Mouse (Mus musculus): ENCODE results near the gene Ggps1.

Gene Ggps1

DNA sequence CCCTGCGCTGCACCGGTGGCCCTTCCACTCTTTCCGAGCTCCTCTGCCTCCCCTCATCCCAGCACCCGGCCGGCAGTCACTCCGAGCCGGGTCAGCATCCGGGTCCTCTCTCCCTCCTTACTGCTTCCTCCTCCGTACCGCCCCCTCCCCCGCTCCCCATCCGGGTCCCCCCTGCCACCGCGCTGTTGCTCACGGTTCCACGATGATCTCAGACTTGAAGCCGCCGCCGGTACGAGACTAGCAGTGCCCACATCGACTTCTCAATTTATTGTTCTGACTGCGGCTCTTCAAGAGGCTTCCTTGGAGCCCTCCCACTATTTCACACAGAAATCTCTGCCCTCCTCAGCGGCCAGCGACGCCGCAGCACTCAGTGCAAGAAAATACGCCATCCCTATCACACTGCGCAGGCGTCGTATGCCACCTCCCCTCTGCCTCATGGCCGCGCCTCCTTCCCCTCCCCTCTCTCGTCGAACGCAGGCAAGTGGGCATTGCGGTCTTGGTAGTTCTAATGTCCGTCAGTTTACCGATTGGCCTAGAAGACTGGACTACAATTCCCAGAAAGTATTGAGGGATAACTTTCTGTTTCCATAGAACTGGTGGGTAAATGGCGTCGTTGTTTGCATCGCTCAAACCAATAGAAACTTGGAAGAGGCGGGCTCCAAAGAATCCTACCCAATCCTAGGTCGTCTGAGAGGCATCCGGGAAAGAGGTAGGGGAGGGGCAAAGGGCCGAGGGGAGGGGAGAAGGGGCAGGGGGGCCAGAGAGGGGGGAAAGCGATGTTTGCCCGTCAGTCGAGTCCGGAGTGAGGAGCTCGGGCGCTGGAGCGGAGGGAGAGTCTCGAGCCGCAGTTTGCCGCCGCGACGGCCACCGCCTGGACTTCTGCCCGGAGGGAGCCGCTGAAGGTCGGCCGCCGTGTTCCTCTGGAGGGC is at the start of gene Ggps1, which contains the start of gene Arid4b:
Gene Ggps1 (minus strand): TSS at position 476 of the 929 bp plus-strand sequence.
Gene Arid4b (plus strand): TSS at position 220 of the 929 bp plus-strand sequence.
- peak; percentile 97 for DNase-seq (ENCODE audit: low read depth)

DNA sequence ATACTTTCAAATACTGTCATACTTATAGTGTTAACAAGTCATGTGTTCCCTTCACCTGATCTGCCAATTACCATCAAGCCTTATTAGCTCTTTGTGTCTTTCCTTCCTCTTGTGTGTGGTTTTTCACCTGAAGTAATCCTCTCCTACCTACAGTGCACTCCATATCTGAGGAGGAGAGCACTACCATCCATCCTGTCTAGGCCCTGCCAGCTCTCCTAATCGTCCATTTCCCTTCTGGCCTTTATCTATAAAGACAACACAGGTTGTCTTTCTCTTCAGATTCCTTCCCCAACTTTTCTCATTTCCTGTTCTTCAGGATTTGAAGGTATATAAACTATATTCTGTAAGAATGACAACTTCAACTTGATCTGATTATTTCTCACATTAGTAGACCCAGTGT is 47.9 kb upstream of the Ggps1 start:
- no peak for DNase-seq (ENCODE audit: low read depth)

DNA sequence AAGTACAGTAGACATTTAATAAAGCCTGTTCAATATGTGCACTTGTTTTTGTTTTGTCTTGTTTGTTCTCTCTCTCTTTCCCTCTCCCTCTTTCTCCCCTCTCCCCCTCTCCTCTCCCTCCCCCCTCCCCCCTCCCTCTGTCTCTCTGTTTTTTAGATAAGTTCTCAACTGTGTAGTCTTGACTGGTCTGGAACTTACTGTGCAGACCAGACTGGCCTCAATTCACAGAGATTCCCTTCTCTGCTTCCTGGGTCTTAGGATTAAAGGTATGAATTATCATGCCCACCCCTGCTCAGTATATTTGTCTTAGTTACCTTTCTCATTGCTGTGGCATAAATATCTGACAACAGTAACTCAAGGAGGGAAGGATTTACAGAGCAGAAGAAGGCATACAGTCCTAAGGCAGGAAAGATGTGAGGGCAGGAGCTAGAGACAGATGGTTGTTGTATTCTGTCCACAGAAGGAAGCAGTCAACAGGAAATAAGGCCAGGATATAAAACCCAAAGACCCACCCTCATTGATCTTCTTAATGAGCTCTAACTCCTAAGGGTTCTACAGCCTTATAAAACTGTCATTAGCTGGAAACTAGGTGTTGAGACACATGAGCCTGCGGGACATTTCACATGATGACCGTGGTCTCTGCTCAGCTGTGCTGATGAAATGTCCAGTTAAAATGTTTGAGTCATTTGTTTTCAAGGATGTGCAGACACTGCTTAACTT is 47.0 kb upstream of the Ggps1 start:
- no peak for DNase-seq (ENCODE audit: low read depth)

DNA sequence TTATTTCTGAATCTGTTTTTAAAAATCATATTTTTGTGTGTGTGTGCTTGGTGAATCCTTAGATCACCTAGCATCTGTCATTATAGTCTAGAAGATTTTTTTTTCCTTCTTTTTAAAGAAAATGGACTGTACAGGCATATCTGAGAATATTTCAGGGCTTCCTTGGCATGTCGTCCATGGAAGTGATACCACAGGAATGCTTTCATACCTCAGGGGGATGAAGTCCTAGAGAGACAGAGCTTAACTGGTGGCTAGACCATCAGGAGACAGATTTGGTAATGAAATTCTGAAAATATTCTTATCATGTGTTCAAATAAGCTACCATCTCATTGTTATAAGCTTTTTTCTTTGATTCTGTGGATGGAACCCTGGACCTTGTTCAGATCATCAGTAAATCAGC is 39.7 kb upstream of the Ggps1 start:
- DNase-seq (ENCODE audit: low read depth): no peak

DNA sequence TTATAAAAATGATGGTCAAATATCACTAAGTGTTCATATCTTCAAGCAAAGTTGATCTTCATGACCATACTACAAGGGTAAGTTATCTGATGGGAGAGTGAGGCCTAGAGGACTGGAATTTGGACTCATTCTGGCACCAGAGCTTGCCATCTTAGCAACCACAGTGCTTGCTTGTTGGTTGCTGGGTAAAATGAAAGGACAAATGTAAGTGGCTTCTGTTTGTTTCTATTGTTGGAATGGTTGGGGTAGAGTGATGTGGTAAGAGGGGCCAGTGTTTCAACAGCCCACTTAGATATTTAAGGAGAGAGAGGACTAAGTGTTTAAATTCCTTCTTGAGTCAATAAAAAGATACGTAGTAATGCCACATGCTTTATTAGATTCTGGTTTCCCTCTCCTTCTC is 25.4 kb upstream of the Ggps1 start:
- DNase-seq (ENCODE audit: low read depth): no peak

DNA sequence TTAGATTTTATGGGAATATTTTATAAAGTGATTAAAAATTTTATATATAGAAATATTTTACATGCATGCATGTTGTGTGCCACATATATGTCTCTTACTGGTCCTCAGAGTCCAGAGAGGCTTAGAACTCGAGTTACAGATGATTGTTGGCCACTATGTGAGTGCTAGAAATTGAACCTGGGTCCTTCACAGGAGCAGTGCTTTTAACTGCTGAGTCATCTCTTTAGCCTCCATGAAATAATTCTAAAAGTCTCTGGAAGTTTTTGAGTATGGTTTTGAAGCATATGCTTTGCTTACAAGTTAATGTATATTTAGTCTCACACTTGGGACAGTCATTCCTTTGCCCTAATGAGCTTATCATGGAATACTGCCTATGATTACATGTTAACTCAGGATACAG is 12.0 kb upstream of the Ggps1 start:
- no peak for DNase-seq (ENCODE audit: low read depth)

DNA sequence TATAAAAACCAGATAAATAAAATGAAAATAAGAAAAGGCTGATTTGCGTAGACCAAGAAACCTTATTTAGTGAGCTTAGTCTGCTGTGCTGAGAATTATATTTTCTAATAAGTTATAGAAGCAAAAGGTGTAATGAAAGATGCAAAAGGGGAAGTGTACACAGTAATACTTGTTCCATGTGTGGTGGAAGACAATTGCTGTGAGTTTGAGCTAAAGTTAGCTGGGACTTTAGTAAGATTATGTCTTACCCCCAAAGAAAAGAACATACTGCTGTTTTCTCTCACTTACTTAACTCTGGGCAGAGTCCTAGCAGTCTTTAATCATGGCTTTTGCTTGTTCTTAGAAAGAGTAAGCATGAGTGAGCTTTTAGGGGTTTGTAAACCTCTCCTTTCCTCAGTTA is 11.1 kb upstream of the Ggps1 start:
- no peak for DNase-seq (ENCODE audit: low read depth)

DNA sequence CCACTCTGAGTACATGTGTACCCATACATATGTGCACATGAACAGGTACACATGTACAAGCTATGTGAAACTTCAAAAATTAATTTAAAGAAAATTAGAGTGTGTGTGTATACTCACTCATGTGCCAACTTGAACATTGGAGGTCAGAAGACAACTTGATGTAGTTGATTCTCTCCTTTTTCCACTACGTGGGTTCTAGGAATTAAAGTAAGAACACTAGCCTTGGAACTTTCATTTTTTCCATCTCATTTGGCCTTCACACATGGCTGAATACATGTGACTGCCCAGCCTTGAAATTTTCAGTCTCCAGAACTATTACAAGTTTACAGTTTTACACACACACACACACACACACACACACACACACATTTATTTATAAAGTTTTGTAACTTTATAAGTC is 6.0 kb upstream of the Ggps1 start:
- no peak for DNase-seq (ENCODE audit: low read depth)

DNA sequence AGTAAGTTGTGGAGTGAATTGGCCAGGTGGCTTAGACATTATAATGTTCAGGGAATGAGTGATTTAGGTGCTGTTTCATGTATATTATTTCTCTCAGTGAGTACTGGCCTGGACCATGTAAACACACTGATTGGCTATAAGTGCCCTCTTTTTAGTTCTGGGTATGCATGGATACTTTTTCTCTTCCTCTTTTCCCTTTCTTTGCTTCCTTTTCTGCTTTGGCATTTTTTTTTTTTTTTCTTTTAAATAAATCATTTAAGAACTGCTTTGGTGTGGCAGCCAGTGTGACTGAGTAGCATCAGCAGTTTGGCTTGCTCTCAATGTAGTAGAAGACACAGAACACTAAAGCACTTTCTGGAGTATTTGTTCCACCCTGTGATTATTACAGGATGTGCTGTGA is 4.7 kb upstream of the Ggps1 start:
- DNase-seq (ENCODE audit: low read depth): no peak

DNA sequence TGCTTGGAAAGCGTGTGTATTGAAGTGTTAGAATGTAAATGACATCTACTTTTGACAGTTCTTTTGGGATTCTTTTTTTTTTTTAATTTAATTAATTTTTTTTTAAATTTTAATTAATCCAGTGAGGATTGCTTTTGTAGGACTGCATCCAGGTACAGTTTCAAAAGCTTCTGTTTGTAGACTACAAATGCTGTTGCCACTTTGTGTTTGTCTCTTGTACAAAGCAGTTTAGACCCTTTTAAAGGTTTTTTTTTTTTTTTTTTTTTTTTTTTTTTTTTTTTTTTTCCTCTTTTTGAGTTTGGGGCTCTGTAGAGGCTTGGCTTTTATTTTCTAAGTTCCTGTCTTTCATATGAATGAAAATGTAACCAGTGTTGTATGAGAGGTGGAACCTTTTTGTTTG is 2.4 kb upstream of the Ggps1 start:
- no peak for DNase-seq (ENCODE audit: low read depth)

DNA sequence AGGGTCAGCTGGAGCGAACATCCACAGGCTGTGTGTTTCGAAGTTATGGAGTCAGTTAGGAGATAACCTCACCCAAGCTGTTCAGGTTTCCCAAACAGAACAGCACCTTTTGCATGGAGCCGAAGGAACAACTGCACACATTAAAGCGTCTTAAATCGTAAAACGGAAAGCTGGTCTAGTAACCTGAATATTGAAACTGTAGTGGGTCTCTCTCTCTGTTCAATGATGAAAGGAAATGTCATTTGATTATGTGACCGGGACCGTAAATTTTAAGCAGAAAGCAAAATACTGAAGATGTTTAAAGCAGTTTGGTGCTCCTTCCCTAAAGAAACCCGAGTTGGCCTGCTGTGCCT is 1.7 kb upstream of the Ggps1 start:
- no peak for DNase-seq (ENCODE audit: low read depth)

DNA sequence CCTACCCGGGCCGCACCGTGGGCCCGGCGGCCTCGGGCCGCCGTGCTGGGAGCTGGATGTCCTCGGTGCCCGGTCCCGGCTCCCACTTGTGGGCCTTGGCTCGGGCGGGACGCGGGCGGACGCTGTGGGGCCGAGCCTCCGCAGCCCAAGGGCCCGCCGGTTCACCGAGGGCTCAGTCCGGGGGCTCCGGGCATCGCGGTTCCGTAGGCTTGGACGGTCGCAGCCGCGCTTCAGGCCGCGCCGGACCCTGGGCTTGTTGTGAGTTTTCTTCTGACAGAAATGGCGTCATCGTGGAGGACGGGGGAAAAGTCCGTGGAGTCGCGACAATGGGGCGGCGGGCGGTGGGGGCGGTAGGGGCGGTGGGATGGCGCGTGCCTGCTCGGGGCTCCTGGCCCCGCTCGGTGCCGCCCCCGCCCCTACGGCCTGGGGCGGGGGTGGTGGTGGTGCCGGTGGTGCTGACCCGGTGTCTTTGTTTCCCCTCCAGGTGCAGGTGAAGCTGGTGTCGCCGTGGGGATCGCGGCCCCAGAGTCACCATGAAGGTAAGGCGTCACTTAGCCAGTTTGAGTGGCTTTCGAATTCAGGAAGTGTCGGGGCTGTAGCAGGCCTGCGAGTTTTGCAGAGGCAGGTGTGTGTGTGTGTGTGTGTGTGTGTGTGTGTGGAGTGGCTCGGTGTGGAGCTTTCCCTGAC is 1.2 kb upstream of the Ggps1 start:
- no peak for DNase-seq (ENCODE audit: low read depth)

DNA sequence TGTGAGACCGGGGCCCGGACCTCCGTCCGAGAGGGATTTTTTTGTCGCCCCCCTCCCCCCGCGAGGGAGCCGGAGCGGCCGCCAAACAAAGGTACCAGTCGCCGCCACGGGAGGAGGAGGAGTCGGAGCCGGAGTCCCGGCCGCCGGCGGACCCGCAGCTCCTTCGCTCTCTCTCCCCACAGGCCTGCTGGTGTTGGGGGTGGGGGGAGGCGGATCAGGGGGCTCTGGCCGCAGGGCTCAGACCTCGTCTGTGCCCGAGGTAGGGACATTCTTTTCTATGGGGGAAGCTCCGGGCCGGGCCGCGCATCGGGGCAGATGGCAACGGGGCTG is 619 bp upstream of the Ggps1 start:
- no peak for DNase-seq (ENCODE audit: low read depth)

DNA sequence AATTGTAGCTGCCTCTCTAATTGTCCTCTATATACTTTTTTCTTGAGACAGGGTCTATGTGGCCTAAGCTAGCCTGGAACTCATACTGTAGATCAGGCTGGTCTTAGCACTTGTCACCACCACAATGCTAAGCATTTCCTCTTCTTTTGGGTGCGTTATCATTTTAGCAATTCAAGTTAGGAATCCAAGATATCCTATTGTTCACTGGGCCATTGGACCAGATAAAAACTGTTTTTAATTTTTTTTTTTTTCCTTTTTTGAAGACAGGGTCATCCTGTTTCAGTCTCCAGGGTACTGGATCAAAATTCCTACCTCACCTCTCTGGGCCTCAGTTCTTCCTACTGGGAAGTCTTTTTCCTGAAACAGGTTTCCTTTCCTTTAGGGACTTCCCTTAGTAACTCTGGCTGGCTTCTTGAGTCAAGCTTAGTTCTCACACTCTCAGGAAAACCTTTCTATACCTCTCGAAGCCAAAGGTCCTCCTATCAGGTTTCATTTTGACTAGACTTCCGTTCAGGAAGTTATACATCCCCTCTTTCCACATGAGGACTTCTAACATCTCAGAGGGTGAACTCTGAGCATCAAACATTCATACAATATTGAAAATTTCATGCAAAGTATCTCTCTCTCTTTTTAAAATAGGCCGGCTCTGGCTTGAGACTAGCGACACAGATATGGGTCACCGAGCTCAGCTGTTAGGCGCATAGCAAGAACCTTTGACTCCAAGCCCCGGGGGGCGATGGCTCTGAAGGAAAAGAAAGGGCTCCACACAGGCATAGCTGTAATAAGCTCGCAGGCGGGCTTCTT is 877 bp downstream of the Ggps1 start:
- DNase-seq (ENCODE audit: low read depth): no peak

DNA sequence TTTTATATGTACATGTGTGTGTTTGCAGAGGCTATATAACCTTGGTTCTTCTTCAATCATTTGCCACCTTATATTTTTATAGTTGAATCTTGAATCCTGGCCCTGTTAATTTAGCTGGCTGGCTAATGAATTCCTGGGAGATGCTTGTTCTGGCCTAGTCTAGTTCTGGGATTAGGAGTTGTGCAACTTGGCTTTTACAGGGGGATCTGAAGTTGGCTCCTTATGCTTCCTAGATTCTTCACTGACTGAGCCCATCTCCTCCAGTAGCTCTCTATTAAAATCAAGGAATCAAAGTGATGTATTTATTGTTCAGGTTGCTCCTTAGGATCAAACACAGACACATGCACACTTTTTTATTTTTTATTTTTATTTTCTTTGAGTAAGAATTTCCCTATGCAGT is 3.7 kb downstream of the Ggps1 start:
- no peak for DNase-seq (ENCODE audit: low read depth)

DNA sequence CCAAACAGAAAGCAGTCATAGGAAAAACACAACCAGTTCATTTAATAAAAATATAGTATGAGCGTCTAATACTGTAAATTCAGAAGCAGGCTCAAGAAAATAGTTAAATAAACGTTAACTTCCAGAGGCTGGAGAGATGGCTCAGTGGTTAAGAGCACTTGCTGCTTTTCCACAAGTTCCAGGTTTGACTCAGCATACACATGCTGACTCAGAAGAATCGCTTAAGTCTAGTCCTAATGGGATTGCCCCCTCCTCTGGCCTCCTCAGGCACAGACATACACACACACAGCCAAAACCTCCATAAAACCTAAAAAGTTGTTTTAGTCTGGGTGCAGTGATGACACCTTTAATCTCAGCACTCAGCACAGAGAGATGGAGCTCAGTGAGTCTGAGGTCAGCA is 6.5 kb downstream of the Ggps1 start:
- no peak for DNase-seq (ENCODE audit: low read depth)

DNA sequence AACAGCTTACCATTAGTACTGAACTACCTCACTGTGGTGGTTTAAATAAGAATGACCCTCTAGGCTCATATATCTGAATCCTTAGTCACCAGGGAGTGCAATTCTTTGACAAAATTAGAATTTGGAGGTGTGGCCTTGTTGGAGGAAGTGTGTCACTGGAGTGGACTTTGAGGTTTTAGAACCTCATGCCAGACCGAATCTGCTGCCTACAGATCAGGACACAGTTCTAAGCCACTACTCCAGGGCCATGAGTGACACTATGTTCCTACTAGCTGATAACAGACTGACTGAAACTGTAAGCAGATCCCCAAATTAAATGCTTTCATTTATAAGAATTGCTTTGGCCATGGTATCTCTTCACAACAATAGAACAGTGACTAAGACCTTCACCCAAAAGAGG is 13.4 kb downstream of the Ggps1 start:
- DNase-seq (ENCODE audit: low read depth): no peak

DNA sequence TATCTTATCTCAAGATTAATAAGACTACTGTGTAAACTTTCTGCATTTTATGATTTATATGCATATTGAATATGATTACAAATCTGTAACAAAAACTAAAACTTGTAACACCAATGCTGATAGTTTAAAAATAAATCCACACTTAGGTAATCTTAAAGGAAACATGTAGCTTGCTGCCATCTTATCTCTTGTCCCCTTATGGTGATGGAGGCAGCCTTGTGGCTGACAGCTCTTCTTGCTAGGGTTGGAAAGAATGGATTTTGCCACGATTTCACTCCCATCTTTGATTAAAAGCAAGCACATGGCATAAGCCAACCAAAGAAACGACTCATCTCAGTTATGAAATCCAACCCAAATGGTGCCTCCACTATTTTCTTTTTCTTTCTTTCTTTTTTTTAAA is 18.8 kb downstream of the Ggps1 start:
- DNase-seq (ENCODE audit: low read depth): no peak

DNA sequence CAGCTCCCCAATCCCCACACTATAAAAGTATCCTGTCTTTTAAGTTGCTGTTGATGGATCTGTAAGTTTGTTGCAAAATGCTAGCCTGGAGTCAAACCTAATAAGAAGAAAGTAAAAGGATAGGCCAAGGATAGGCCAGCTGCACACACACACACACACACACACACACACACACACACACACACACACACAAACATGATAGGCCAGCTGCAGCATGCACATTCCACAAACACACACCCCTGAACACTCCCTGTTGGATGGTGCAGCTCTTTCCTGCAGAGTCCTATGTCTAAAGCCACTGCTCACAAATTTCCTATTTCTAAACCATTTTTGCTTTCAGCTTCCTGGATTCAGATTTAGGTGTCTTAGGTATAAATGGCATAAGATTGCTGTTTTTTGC is 19.4 kb downstream of the Ggps1 start:
- DNase-seq (ENCODE audit: low read depth): no peak

DNA sequence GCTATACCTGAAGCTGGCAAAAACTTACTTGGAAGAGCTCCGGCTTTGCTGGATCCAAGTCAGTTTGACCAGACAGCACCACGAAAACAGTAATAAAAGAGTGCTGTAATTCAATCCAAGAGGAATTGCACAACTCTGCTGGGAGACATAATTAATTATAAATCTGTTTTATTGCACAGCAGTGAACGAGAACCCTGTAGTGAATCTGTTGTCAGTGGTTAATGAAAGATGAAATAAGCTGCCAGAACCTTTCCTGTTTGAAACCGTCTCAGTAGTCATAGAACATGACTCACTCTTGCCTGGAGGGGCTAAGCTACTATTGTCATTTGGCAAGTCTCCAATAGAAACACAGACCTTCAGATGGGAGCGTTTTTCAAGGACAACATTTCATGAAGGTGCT is 23.1 kb downstream of the Ggps1 start:
- DNase-seq (ENCODE audit: low read depth): no peak

DNA sequence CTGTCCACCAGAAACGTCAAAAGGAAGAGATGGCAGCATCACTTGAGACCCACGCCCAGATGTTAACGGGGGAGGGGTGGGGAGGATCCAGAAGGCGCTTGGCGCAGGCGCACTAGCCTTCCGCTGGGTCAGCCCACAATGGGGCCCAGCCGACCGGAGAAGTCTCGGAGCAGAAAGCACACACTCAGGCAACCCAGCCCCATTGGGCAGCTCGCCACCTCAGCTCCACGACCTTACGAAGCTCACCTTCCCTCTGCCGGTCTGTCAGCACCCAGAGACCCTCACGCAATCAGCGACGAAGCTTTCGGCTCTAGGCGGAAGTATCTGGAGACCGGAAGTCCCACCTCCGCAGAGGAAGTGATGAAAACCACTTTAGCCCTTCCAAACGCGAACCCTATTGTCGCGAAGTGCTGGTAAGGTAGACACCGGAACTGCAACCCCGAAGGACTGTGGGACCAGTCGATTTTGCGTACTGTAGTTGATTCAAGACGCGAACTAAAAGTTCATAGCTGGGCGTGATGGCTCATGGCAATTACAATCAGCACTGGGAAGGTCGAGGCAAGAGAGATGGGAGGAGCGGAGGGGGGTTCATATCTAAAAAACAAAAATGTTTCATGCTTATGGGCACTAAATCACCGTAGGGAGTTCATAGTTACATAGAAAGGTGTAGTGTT is 23.9 kb downstream of the Ggps1 start, which contains the start of gene Tbce:
Gene Tbce (minus strand): TSS at position 347 of the 674 bp plus-strand sequence.
- peak; percentile 83 for DNase-seq (ENCODE audit: low read depth)

DNA sequence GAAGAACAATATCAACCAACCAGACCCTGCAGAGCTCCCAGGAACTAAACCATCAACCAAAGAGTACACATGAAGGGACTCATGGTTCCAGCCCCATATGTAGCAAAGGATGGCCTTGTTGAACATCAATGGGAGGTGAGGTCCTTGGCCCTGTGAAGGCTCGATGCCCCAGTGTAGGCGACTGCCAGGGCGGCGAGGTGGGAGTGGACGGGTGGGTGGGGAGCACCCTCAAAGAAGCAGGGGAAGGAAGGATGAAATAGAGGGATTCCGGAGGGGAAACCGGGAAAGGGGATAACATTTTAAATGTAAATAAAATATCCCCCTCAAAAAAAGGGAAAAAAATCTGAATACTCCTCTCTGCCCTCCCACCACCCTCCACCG is 24.4 kb downstream of the Ggps1 start:
- no peak for DNase-seq (ENCODE audit: low read depth)

All from c-Kit-positive CD71-positive TER-119-negative erythroid progenitor cells, embryonic 14.5 days (primary cell).